Mouse (Mus musculus) CH12.LX (cell line): ENCODE data around the gene Spock3. TPM values are rescaled to one million over a fixed set of nuclear protein-coding genes. Genes with fewer than 3 reads are reported as not detected.
"Not testable (repeated sequence)": the region's sequence is repeated elsewhere in the genome, so short reads cannot be mapped to it uniquely, and the experiment has no call there.

ENCODE experiments used
- DNase-seq: peaks from one replicate; pipeline ENCODE4 v3.0.0-alpha.2; 2013; ENCODE audit errors: extremely low read depth
- H3K27ac ChIP-seq: 2 replicates; pipeline ENCODE4 v1.5.1; 2012; ENCODE audit warnings: low read depth, mild to moderate bottlenecking, control low read depth, moderate library complexity; ENCODE audit not compliant: insufficient read depth
- H3K27me3 ChIP-seq: replicated peaks from 2 replicates; pipeline ENCODE3; 2012; ENCODE audit warnings: inconsistent platforms
- H3K36me3 ChIP-seq, 2 experiments: replicated peaks in 1 of 2; 2 replicates each; pipeline versions ENCODE3 to v1.6.1; 2012; ENCODE audit warnings: inconsistent platforms in 1 of 2, low read length in 1 of 2, mild to moderate bottlenecking in 1 of 2, mixed read lengths in 1 of 2, moderate library complexity in 1 of 2; ENCODE audit not compliant: control insufficient read depth in 1 of 2, insufficient read depth in 1 of 2
- H3K4me1 ChIP-seq, 2 experiments: 2 replicates each; pipeline ENCODE4 v1.6.1; 2012; ENCODE audit warnings: inconsistent platforms in 1 of 2, moderate library complexity in 1 of 2; ENCODE audit not compliant: insufficient read depth in 2 of 2, control insufficient read depth in 1 of 2
- H3K4me2 ChIP-seq: 2 replicates; pipeline ENCODE4 v1.6.1; 2012; ENCODE audit warnings: low read depth, mild to moderate bottlenecking, control low read depth; ENCODE audit not compliant: poor library complexity, insufficient read depth, severe bottlenecking
- H3K4me3 ChIP-seq, 3 experiments: fragments of 150-350 bp in 1 of 3; sonication (generic) in 1 of 3; replicated peaks in 1 of 3; 2 replicates each; pipeline versions ENCODE3 to v1.5.1; 2011 to 2012; ENCODE audit warnings: low read depth in 2 of 3, low read length in 2 of 3, mild to moderate bottlenecking in 2 of 3, moderate library complexity in 2 of 3, control low read depth in 1 of 3, improper control_type of control experiment in 1 of 3, inconsistent platforms in 1 of 3, mixed read lengths in 1 of 3; ENCODE audit not compliant: poor library complexity in 1 of 3
- H3K79me2 ChIP-seq: replicated peaks from 2 replicates; pipeline ENCODE4 v1.6.1; 2012; ENCODE audit warnings: mild to moderate bottlenecking, moderate library complexity; ENCODE audit not compliant: control insufficient read depth, poor library complexity, insufficient read depth, severe bottlenecking; ENCODE audit errors: extremely low read depth
- H3K9ac ChIP-seq: 2 replicates; pipeline ENCODE4 v1.6.1; 2012; ENCODE audit warnings: low read depth, mild to moderate bottlenecking, control low read depth, moderate library complexity; ENCODE audit not compliant: insufficient read depth
- H3K9me3 ChIP-seq: replicated peaks from 2 replicates; pipeline ENCODE3; 2012; ENCODE audit warnings: low read length, inconsistent platforms, mixed read lengths
- BHLHE40 ChIP-seq: IDR thresholded peaks from 2 replicates; pipeline ENCODE4 v1.6.1; 2011; ENCODE audit warnings: mild to moderate bottlenecking, low read depth, low read length, improper control_type of control experiment
- KAT2A ChIP-seq: IDR thresholded peaks from 2 replicates; pipeline ENCODE4 v1.6.1; 2012; ENCODE audit warnings: low read length, improper control_type of control experiment, inconsistent platforms; ENCODE audit not compliant: insufficient replicate concordance
- MAFK ChIP-seq: IDR thresholded peaks from 2 replicates; pipeline ENCODE4 v1.6.1; 2011; ENCODE audit warnings: low read length, improper control_type of control experiment; ENCODE audit not compliant: insufficient replicate concordance
- MAZ ChIP-seq: IDR thresholded peaks from 2 replicates; pipeline ENCODE4 v1.6.1; 2012; ENCODE audit warnings: low read depth, mild to moderate bottlenecking, inconsistent platforms, low read length, improper control_type of control experiment, moderate library complexity
- MEF2A ChIP-seq: IDR thresholded peaks from 2 replicates; pipeline ENCODE4 v1.6.1; 2014; ENCODE audit warnings: low read depth, mild to moderate bottlenecking, inconsistent platforms, low read length, improper control_type of control experiment, borderline replicate concordance
- NRF1 ChIP-seq: IDR thresholded peaks from 2 replicates; pipeline ENCODE4 v1.6.1; 2014; ENCODE audit warnings: low read depth, mild to moderate bottlenecking, inconsistent platforms, low read length, improper control_type of control experiment, moderate library complexity
- POLR2AphosphoS2 ChIP-seq: IDR thresholded peaks from 2 replicates; pipeline ENCODE4 v1.6.1; 2011; ENCODE audit warnings: low read depth, low read length, improper control_type of control experiment
- SMC3 ChIP-seq: IDR thresholded peaks from 2 replicates; pipeline ENCODE4 v1.6.1; 2011; ENCODE audit warnings: low read depth, low read length, improper control_type of control experiment
- TBP ChIP-seq: conservative IDR thresholded peaks from 2 replicates; pipeline ENCODE4 v1.6.1; 2011; ENCODE audit warnings: low read depth, low read length, improper control_type of control experiment
- USF1 ChIP-seq: IDR thresholded peaks from 2 replicates; pipeline ENCODE4 v1.6.1; 2014; ENCODE audit warnings: low read depth, mild to moderate bottlenecking, inconsistent platforms, low read length, improper control_type of control experiment
- ZMIZ1 ChIP-seq: IDR thresholded peaks from 2 replicates; pipeline ENCODE4 v1.6.1; 2012; ENCODE audit warnings: low read depth, mild to moderate bottlenecking, inconsistent platforms, low read length, improper control_type of control experiment
- dilution Hi-C: fragments of 300-500 bp; cut with MboI; formaldehyde crosslinking; loops from 2 replicates; pipeline ENCODE4 v1.14.3; 2020; ENCODE audit warnings: low sequenced_read_pairs; ENCODE audit not compliant: extremely low pct_unique_long_range_greater_than_20kb, extremely low pct_ligation_motif_present
- in situ Hi-C: fragments of 300-500 bp; cut with MboI; formaldehyde crosslinking; loops from 3 replicates; pipeline ENCODE4 v1.14.3; 2019; ENCODE audit warnings: low sequenced_read_pairs, low pct_ligation_motif_present, low pct_unique_long_range_greater_than_20kb, mixed read lengths
- polyA plus RNA-seq: library from polyadenylated mRNA; unstranded; fragments of >175 nt; gene quantifications from 2 replicates; pipeline ENCODE4 v1.2.1, GENCODE M21; 2012; ENCODE audit warnings: low read depth; ENCODE audit not compliant: insufficient read length
- total RNA-seq, 2 experiments: library from RNA; depleted of rRNA; stranded (reverse); fragments of 300-350 nt in 1 of 2; fragments of >200 nt in 1 of 2; gene quantifications; 2 replicates each; pipeline ENCODE4 v1.2.3; 2012 to 2014

Gene Spock3
- total and polyA plus RNA-seq, 3 experiments = not detected

DNA sequence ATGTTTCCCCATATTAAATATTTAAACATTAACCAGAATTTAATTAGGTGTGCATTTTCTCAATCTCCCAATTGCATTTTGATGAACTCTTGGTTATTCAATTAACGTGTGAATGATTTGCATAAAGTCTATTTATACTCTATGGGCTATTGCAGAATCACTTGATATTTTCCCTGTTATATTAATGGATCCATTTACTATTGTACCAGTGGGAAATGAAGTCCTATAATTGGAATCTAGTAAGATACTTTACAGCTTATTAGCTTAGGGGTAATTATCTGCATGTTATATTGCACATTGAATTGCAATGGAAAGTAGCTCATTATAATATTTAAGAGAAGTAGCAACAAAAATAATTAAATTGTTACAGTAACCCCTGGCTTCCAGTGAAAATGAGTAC is 162.1 kb downstream of the Spock3 start:
- dilution Hi-C loops = no loop called here
- no peak overlapping the region for H3K9ac ChIP-seq
- no peaks in the 10 kb centered on the region for H3K36me3 ChIP-seq
- DNase-seq = no peak
- TF ChIP-seq MAFK (no peak), NRF1 (no peak), BHLHE40 (no peak), MAZ (no peak), MEF2A (no peak), TBP (no peak)
- H3K27ac ChIP-seq = no peak overlapping the region
- no peaks in the 10 kb centered on the region for H3K27me3 ChIP-seq
- in situ Hi-C loops = no loop called here
- H3K4me3 ChIP-seq = no peak overlapping the region
- H3K79me2 ChIP-seq = no peaks in the 10 kb centered on the region
- H3K4me2 ChIP-seq = no peak overlapping the region
- peaks cover 6% of the 10 kb centered on the region for H3K9me3 ChIP-seq
- H3K4me1 ChIP-seq = no peaks in the 10 kb centered on the region

DNA sequence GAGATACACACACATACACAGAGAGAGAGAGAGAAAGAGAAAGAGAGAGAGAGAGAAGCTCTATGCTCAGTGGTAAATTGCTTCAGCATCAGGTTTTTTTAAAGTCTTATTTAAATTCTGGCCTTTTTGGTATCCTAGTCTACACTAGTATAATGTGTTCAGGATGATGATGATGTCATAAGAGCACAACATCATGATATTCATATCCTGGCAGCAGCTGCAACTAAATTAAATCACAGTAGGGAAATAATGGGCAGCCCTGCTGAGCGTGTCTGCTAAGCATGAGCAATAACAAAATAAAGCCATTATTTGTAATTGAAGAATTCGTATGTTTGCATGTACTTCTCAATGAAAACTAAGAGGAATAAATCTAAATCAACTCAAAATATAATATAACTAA is 169.7 kb downstream of the Spock3 start:
- Histone ChIP-seq H3K27ac (no peak overlapping the region), H3K9ac (no peak overlapping the region), H3K4me3 (no peak overlapping the region), H3K4me1 (no peaks in the 10 kb centered on the region), H3K9me3 (peaks cover 12% of the 10 kb centered on the region), H3K4me2 (no peak overlapping the region), H3K36me3 (no peaks in the 10 kb centered on the region), H3K79me2 (no peaks in the 10 kb centered on the region), H3K27me3 (no peaks in the 10 kb centered on the region)
- dilution Hi-C loops = no loop called here
- DNase-seq = no peak
- TF ChIP-seq KAT2A (no peak), ZMIZ1 (no peak)
- in situ Hi-C loops = no loop called here

DNA sequence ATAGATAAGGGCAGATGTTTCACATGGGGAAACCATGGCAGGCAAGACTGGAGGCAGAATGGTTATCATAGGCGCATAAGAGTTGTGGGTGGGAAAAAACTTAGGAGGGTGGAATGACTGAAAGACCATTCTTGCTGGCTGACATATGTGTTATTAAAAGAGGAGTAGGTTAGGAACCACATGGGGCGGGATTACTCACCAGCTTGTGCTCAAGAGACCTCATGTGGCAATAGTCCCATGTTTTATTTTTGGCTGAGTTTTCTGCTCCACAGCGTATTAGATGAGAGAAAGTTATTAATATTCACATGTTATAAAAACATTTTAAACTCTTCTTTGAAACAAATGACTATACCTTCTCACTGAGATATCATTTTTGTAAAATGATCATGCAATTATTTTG is 184.6 kb downstream of the Spock3 start:
- Histone ChIP-seq H3K9ac (no peak overlapping the region), H3K27me3 (no peaks in the 10 kb centered on the region), H3K79me2 (no peaks in the 10 kb centered on the region), H3K9me3 (peaks cover 10% of the 10 kb centered on the region), H3K4me1 (no peaks in the 10 kb centered on the region), H3K36me3 (no peaks in the 10 kb centered on the region), H3K4me2 (no peak overlapping the region), H3K27ac (no peak overlapping the region), H3K4me3 (no peak overlapping the region)
- TF ChIP-seq USF1 (no peak), SMC3 (no peak), NRF1 (no peak), POLR2AphosphoS2 (no peak), ZMIZ1 (no peak)
- no peak for DNase-seq
- in situ Hi-C loops = no loop called here
- dilution Hi-C loops = no loop called here

DNA sequence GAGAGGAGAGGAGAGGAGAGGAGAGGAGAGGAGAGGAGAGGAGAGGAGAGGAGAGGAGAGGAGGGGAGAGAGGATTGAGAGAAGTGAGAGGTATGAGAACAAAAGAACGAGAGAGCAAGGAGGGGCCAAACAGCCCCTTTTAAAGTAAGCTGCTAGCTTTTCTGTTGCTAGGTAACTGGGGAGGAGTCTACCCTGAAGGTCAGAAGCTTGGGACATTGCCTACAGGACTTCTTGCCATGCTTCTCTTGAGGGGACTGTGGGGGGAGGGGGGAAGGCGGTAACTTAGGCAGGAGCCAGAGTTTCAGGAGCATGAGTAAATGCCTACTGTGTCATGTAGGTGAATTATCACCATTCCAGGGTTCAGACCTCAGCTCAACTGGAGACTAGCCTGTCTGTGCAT is 213.1 kb downstream of the Spock3 start:
- H3K4me1 ChIP-seq, H3K27me3 ChIP-seq, in situ Hi-C loops, H3K36me3 ChIP-seq, DNase-seq, dilution Hi-C loops, H3K79me2 ChIP-seq, H3K27ac ChIP-seq, H3K4me2 ChIP-seq, H3K9ac ChIP-seq, H3K4me3 ChIP-seq, H3K9me3 ChIP-seq: not testable (repeated sequence)
